Mouse (Mus musculus): Measurements from ENCODE around the gene Nat8f5.
"Not testable (repeated sequence)": the region's sequence is repeated elsewhere in the genome, so short reads cannot be mapped to it uniquely, and the experiment has no call there.

Nat8f5 gene

GRCm38 (mm10) chr6:85820837-85821236, at the start of gene Nat8f5, which contains the start of gene Nat8f6:
Gene Nat8f5 (minus strand): TSS chr6:85820972.
Gene Nat8f6 (minus strand): TSS chr6:85820954.
- in situ Hi-C loops (cut with MboI; ENCODE audit: low pct_unique_long_range_greater_than_20kb in 1 of 2, low sequenced_read_pairs in 2 of 2, unreplicated experiment in 1 of 2) = no loop called here

DNA sequence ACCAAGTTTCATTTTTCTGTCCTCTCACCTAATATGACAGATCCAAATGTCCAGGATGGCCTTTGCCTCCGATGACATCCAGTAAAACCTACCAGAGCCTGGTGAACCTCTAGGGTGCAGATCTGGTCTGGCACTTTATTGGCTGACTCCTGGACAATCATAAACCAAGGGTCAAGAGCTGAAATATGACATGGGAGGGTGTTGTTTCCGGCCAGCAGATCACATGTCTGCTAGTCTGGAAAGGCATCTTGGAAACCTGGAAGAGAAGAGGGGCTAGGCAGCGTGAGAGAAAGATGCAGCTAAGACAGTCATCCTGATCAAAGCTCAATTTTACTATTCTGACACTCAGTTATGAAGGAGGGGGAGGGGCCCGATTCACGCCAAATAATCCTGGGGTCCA, 48.2 kb upstream of the Nat8f5 start, which contains the start of gene Nat8f2:
Nat8f2 (minus strand) TSS at position 153 of the 400 bp plus-strand sequence.
- in situ Hi-C loops (cut with MboI; ENCODE audit: low pct_unique_long_range_greater_than_20kb in 1 of 2, low sequenced_read_pairs in 2 of 2, unreplicated experiment in 1 of 2) = not testable (repeated sequence)

GRCm38 (mm10) chr6:85867726-85868690, 47.2 kb upstream of the Nat8f5 start:
- in situ Hi-C loops (cut with MboI; ENCODE audit: low pct_unique_long_range_greater_than_20kb in 1 of 2, low sequenced_read_pairs in 2 of 2, unreplicated experiment in 1 of 2) = no loop called here

DNA sequence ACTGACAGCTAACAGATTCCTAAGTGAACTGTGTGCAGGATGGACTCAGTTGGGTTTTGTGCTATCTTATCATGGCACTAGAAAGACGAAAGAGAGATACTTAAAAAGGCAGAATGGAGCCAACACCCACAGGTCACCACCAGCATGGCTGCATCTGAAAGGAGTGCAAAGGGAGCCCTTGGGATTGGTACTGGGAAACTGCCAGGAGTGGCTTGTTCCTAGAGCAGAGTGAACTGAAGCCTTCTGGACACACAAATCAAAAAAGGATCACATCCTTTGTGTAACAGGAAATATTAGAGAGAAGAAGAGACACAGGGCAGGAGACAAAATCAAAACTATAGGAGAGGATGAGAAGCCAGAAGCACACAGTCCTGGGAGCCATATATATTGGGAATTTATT, 46.2 kb upstream of the Nat8f5 start:
- in situ Hi-C loops (cut with MboI; ENCODE audit: low pct_unique_long_range_greater_than_20kb in 1 of 2, low sequenced_read_pairs in 2 of 2, unreplicated experiment in 1 of 2) = not testable (repeated sequence)

DNA sequence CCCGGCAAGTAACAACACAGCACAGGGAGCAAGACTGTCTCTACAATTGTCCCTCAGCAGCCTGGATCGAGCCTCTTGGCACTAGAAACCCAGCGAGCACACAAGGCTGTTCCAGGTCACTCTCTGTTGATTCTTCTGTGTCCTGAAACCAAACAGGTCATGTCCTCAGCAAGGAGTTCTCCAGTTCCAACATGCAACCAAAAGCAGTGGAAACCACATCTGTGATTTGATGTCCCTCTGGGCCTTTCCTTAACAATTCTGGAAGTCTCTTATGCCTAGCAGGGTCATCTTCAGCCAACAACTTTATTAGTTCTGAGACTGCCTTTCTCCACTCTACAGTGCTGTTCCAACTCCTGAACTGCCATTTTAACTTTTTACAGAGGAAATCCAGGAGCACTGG, 45.4 kb upstream of the Nat8f5 start:
- in situ Hi-C loops (cut with MboI; ENCODE audit: low pct_unique_long_range_greater_than_20kb in 1 of 2, low sequenced_read_pairs in 2 of 2, unreplicated experiment in 1 of 2) = not testable (repeated sequence)

DNA sequence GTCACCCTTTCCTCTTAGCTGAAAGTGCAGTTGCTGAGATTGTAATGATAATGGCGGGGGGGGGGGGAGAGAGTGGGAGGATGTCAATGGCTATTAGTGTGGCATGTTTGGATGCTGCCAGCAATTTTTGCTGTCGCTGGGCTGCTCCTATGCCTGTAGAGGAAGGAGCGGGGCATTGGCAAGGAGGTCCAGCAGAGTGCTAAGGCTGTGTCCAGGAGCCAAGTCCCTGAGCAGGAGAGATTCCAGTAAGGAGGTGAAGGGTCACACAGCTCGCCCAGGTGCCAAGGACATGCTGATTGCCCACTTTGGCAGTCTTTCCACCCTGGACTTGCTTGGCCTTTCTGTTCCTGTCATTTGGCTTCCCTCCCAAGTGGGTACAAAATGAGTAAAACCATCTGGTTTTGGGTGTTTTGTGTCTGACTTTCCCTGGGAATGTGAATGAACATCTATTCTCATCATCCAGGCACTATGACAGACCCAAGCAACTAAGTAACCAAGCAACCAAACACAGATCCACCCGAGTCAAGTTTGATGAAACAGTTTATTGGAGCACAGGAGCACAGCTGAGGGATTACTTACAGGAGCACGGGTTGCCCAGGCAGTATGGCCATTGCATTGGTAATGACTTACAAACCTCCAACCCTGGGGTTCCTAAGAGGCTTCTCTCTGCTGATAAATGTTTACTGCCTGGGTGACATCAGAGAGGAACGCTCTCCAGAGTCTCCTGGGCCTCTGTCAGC, 44.3 kb upstream of the Nat8f5 start:
- in situ Hi-C loops (cut with MboI; ENCODE audit: low pct_unique_long_range_greater_than_20kb in 1 of 2, low sequenced_read_pairs in 2 of 2, unreplicated experiment in 1 of 2) = not testable (repeated sequence)

DNA sequence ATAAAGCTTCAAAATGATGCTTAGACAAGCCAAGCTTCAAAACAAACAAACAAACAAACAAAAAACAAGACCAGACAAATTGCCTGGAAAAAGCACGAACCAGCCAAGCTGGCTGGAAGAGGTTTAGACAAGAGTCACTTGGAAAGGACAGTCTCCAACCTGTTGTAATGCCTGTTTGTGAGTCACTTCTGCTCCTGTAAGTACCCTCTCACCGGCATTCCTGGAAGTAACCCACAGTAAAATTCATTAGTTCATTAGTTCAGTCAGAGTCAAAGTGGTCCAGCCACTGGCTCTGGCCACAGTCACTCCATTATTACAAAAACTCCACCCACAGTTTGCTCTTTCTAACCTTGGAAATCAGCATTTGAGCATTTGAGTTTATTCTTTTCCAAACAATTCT, 43.1 kb upstream of the Nat8f5 start:
- in situ Hi-C loops (cut with MboI; ENCODE audit: low pct_unique_long_range_greater_than_20kb in 1 of 2, low sequenced_read_pairs in 2 of 2, unreplicated experiment in 1 of 2) = no loop called here

- in situ Hi-C loops (cut with MboI; ENCODE audit: low pct_unique_long_range_greater_than_20kb in 1 of 2, low sequenced_read_pairs in 2 of 2, unreplicated experiment in 1 of 2) = no loop called here
These were observed 42.4 kb upstream of the Nat8f5 start for GRCm38 (mm10) chr6:85863136-85863535.

- in situ Hi-C loops (cut with MboI; ENCODE audit: low pct_unique_long_range_greater_than_20kb in 1 of 2, low sequenced_read_pairs in 2 of 2, unreplicated experiment in 1 of 2) = no loop called here
These were observed 41.8 kb upstream of the Nat8f5 start for GRCm38 (mm10) chr6:85862565-85862964.

DNA sequence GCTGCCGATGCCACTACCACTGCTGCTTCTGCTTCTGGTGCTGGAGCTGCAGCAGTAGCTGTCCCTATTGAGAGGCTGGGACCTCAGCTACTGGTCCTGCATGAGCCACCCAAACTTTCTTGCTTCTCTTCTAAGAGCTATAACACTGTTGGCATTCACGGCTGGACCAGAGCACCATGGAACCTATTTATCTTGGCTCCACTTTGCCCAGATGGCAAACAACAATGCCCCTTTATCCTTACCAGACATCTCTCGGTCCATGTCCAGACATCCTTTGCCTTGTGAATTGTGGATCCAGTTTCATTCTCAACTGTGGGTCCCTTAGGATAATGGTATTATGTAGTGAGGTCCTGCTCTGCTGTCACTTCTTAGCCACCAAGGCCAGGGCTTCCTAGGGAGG, 40.5 kb upstream of the Nat8f5 start:
- in situ Hi-C loops (cut with MboI; ENCODE audit: low pct_unique_long_range_greater_than_20kb in 1 of 2, low sequenced_read_pairs in 2 of 2, unreplicated experiment in 1 of 2) = no loop called here

- in situ Hi-C loops (cut with MboI; ENCODE audit: low pct_unique_long_range_greater_than_20kb in 1 of 2, low sequenced_read_pairs in 2 of 2, unreplicated experiment in 1 of 2) = no loop called here
These were observed 35.5 kb upstream of the Nat8f5 start for GRCm38 (mm10) chr6:85856194-85856678.

- in situ Hi-C loops (cut with MboI; ENCODE audit: low pct_unique_long_range_greater_than_20kb in 1 of 2, low sequenced_read_pairs in 2 of 2, unreplicated experiment in 1 of 2) = no loop called here
These were observed 32.7 kb upstream of the Nat8f5 start for GRCm38 (mm10) chr6:85853481-85853880.

- in situ Hi-C loops (cut with MboI; ENCODE audit: low pct_unique_long_range_greater_than_20kb in 1 of 2, low sequenced_read_pairs in 2 of 2, unreplicated experiment in 1 of 2) = no loop called here
These were observed 30.4 kb upstream of the Nat8f5 start for GRCm38 (mm10) chr6:85851062-85851773.

- in situ Hi-C loops (cut with MboI; ENCODE audit: low pct_unique_long_range_greater_than_20kb in 1 of 2, low sequenced_read_pairs in 2 of 2, unreplicated experiment in 1 of 2) = loop anchor here in 1 of 2 experiments (5.0 kb wide), 1 partner anchor 53 kb away; the partner anchor contains the start of gene Nat8f4
These were observed 28.5 kb upstream of the Nat8f5 start for GRCm38 (mm10) chr6:85849240-85849639.

DNA sequence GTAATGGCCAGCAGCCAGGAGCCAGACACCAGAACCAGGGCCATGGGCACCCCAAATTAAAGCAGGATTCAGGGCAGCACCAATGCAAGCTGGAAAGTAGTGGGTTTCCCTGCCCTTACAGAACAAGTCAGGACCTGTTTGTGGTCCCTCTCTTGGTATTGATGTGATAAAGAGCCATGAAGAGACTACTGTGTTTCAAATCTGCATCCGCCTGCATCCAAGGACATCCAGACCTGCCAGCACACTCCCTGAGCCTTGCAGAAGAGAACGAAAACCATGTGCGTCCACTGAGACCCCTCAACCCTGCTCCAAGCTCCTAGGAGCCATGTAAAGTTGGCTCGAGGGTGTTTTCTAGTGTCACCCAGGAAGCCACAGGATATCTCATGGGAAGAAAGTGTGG, 27.4 kb upstream of the Nat8f5 start:
- in situ Hi-C loops (cut with MboI; ENCODE audit: low pct_unique_long_range_greater_than_20kb in 1 of 2, low sequenced_read_pairs in 2 of 2, unreplicated experiment in 1 of 2) = loop anchor here in 1 of 2 experiments (5.0 kb wide), 1 partner anchor 54 kb away; the partner anchor contains the start of gene Nat8f4

GRCm38 (mm10) chr6:85846921-85847320, 26.1 kb upstream of the Nat8f5 start:
- in situ Hi-C loops (cut with MboI; ENCODE audit: low pct_unique_long_range_greater_than_20kb in 1 of 2, low sequenced_read_pairs in 2 of 2, unreplicated experiment in 1 of 2) = loop anchor here in 1 of 2 experiments (5.0 kb wide), 1 partner anchor 55 kb away; the partner anchor contains the start of gene Nat8f4

GRCm38 (mm10) chr6:85843677-85844458, 23.1 kb upstream of the Nat8f5 start:
- in situ Hi-C loops (cut with MboI; ENCODE audit: low pct_unique_long_range_greater_than_20kb in 1 of 2, low sequenced_read_pairs in 2 of 2, unreplicated experiment in 1 of 2) = not testable (repeated sequence)

- in situ Hi-C loops (cut with MboI; ENCODE audit: low pct_unique_long_range_greater_than_20kb in 1 of 2, low sequenced_read_pairs in 2 of 2, unreplicated experiment in 1 of 2) = no loop called here
These were observed 19.2 kb upstream of the Nat8f5 start for GRCm38 (mm10) chr6:85839982-85840381.
